Mouse (Mus musculus) kidney, embryonic 16.5 days (tissue): ENCODE data around the gene Prdm4. TPM values are rescaled to one million over a fixed set of nuclear protein-coding genes. Genes with fewer than 3 reads are reported as not detected.
A peak's percentile ranks its signal among the peaks of the same experiment; 100 is the strongest.

ENCODE experiments used
- ATAC-seq: fragments of 200-750 bp; cut with Nextera tagmentation; 2 replicates; pipeline ENCODE4 v1.8.0; 2017; ENCODE audit warnings: moderate TSS enrichment; ENCODE audit not compliant: low FRiP score, low TSS enrichment
- H3K27ac ChIP-seq: fragments of 300-500 bp; sonication (generic); 2 replicates; pipeline ENCODE4 v1.5.1; 2014; ENCODE audit warnings: low read length
- H3K27me3 ChIP-seq: fragments of 300-500 bp; sonication (generic); 2 replicates; pipeline ENCODE4 v1.6.1; 2014; ENCODE audit warnings: low read length, control low read depth, mixed read lengths; ENCODE audit not compliant: insufficient read depth
- H3K36me3 ChIP-seq: fragments of 300-500 bp; sonication (generic); 2 replicates; pipeline ENCODE4 v1.6.1; 2014; ENCODE audit warnings: low read length, control low read depth, mixed read lengths; ENCODE audit not compliant: insufficient read depth
- H3K4me1 ChIP-seq: fragments of 300-500 bp; sonication (generic); 2 replicates; pipeline ENCODE4 v1.6.1; 2014; ENCODE audit warnings: low read length, control low read depth, mixed read lengths; ENCODE audit not compliant: insufficient read depth
- H3K4me2 ChIP-seq: fragments of 300-500 bp; sonication (generic); replicated peaks from 2 replicates; pipeline ENCODE4 v1.6.1; 2014; ENCODE audit warnings: low read depth, low read length
- H3K4me3 ChIP-seq: fragments of 300-500 bp; sonication (generic); 2 replicates; pipeline ENCODE4 v1.5.1; 2014; ENCODE audit warnings: mild to moderate bottlenecking, low read length
- H3K9ac ChIP-seq: fragments of 300-500 bp; sonication (generic); replicated peaks from 2 replicates; pipeline ENCODE4 v1.6.1; 2014; ENCODE audit warnings: low read length
- H3K9me3 ChIP-seq: fragments of 300-500 bp; sonication (generic); 2 replicates; pipeline ENCODE4 v1.6.1; 2016; ENCODE audit warnings: low read length, control low read depth
- WGBS: fragments of 180-500 bp; shearing (Covaris S2); extraction: QIAGEN DNeasy Blood & Tissue Kit; methylation state at CpG from one replicate; pipeline ENCODE4 v1.1.7; 2014; 5-methylcytosine and 5-hydroxymethylcytosine counted together
- polyA plus RNA-seq: library from polyadenylated mRNA; unstranded; fragments of >200 nt; fragmentation: Nextera tagmentation; extraction: Ambion mirVana; gene quantifications from 2 replicates; pipeline ENCODE4 v1.2.1, GENCODE M21; 2015

The Prdm4 gene
- polyA plus RNA-seq, 1 experiment from 2014 or later = 14.3 TPM

DNA sequence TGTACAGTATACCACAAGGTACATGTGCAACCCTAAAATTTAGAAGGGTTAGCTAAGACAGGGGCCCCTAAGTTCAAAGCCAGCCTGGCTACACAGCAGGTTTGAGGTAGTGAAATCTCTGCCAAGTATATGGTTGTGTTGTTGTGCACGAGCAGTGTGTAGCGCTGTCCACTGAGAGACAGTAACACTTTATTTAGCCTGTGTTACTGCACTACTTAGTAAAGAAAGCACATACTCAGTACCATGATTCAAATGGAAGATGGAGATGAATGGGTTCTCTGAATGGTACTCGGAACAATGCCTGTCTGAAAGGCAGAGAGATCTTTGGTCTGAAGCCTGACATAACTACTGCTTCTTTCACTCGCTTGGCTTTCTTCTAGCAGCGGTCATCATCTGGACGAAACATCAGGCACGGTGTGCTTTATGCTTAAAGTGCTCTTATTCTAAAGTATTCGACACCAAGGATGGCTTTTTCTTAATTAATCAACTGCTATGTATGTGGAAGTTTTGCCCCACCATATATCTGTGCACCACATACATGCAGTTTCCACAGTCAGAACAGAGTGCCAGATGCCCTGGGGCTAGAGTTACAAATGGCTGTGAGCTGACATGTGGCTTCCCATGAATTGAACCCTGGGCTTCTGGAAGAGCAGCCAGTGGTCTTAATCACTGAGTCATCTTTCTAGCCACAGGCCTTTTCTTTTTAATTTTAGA lies 31.7 kb upstream of the Prdm4 start:
- no peak overlapping the region for H3K4me3 ChIP-seq
- H3K9ac ChIP-seq = no peak overlapping the region
- H3K4me2 ChIP-seq = no peak overlapping the region
- no peak for ATAC-seq
- no peak overlapping the region for H3K27ac ChIP-seq
- no peaks in the 10 kb centered on the region for H3K9me3 ChIP-seq
- H3K36me3 ChIP-seq = peaks cover 68% of the 10 kb centered on the region
- no peaks in the 10 kb centered on the region for H3K27me3 ChIP-seq
- no peaks in the 10 kb centered on the region for H3K4me1 ChIP-seq
- WGBS = 96% methylated on average over 8 of the region's 8 CpGs

DNA sequence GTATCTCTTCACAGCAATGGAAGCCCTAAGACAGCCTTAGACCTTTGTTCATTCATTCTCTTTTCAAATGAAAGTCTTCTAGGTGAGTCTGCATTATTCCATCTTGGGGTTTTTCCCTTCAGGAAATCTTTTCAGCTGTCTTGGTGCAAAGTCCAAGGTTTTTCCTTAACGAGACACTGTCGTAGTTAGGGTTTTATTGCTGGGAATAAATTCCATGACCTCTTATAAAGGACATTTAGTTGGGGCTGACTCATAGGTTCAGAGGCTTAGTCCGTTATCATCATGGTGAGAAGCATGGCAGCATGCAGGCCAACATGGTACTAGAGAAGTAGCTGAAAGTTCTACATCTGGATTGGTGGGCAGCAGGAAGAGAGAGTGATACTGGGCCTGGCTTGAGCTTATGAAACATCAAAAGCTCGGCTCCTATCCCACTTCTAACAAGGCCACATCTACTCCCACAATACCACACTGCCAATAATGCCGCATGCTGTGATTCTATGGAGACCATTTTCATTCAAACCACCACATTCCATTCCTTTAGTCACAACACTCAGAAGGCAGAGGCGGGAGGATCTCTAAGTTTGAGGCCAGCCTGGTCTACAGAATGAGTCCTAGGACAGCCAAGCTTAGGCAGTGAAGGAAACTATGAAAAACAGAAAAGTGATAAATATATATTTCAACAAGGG lies 19.5 kb upstream of the Prdm4 start:
- Histone ChIP-seq H3K4me1 (no peaks in the 10 kb centered on the region), H3K36me3 (peaks cover 49% of the 10 kb centered on the region), H3K9me3 (peaks cover 14% of the 10 kb centered on the region; the same call in 1 of the 2 replicates), H3K4me2 (no peak overlapping the region), H3K4me3 (no peak overlapping the region), H3K9ac (no peak overlapping the region), H3K27ac (no peak overlapping the region), H3K27me3 (no peaks in the 10 kb centered on the region)
- no peak for ATAC-seq
- 90% methylated on average over 6 of the region's 6 CpGs for WGBS

- H3K4me1 ChIP-seq = peaks cover 7% of the 10 kb centered on the region
- no peak overlapping the region for H3K9ac ChIP-seq
- H3K27ac ChIP-seq = no peak overlapping the region
- no peaks in the 10 kb centered on the region for H3K36me3 ChIP-seq
- no peaks in the 10 kb centered on the region for H3K9me3 ChIP-seq
- H3K4me3 ChIP-seq = no peak overlapping the region
- ATAC-seq = no peak
- WGBS = 93% methylated on average over 11 of the region's 11 CpGs
- no peak overlapping the region for H3K4me2 ChIP-seq
- H3K27me3 ChIP-seq = peaks cover 16% of the 10 kb centered on the region; the same call in 1 of the 2 replicates
These were observed 13.0 kb upstream of the Prdm4 start for GRCm38 (mm10) chr10:85929962-85930361.

DNA sequence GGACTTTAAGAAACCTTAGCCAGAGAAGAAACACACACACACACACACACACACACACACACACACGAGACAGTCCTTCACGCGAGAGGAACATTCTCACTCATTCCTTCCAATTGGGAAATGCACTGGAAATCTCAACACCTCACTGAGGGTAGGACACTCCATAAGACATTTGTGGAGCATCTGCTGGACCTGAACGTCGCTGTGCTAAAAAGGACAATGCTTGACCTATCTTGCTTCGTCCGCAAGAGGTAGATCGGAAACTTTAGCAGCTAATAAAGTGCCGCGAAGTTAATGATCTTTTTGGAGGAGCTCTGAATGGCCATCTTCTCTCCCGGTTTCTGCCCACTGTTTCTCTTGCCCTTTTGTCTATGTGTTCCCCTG lies 12.3 kb upstream of the Prdm4 start:
- ATAC-seq = no peak
- H3K4me1 ChIP-seq = peaks cover 7% of the 10 kb centered on the region
- no peaks in the 10 kb centered on the region for H3K36me3 ChIP-seq
- WGBS = 36% methylated on average over 11 of the region's 11 CpGs
- H3K4me2 ChIP-seq = peak overlapping the region; percentile 73
- no peaks in the 10 kb centered on the region for H3K9me3 ChIP-seq
- peak overlapping the region; percentile 52 for H3K4me3 ChIP-seq
- peak overlapping the region; percentile 15; the same call in 1 of the 2 replicates for H3K9ac ChIP-seq
- H3K27ac ChIP-seq = no peak overlapping the region
- H3K27me3 ChIP-seq = peaks cover 16% of the 10 kb centered on the region; the same call in 1 of the 2 replicates

DNA sequence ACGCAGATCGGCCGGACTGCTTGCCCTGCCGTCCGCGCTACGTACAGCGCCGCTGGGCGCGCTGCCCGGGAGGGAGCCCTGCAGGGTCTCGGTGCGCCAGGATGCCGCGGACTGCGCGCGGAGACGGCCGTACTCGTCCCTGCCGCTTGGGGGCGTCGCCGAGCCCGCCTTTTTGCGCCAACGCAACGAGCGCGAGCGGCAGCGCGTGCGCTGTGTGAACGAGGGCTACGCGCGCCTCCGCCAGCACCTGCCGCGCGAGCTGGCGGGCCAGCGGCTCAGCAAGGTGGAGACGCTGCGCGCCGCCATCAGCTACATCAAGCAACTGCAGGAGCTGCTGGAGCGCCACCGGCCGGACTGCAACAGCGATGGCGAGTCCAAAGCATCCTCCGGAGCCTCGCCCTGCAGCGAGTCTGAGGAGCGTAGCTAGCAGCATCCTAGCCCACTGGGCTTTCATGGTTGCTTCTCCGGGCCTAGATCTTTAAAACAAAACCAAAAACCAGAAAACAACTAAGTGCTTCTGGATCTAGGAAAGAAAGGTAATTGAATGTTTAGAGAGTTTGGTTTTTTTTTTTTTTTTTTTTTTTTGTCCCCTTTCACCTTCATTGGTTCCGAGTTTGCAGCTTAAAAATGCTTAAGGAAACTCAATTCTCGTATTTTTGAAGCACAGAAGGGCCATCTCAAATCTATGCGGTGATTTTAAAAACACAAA lies 11.7 kb upstream of the Prdm4 start:
- peak; percentile 91 for ATAC-seq
- Histone ChIP-seq H3K4me1 (peaks cover 7% of the 10 kb centered on the region), H3K4me3 (peak overlapping the region; percentile 52), H3K27ac (0 out of 2 replicates have a peak overlapping the region, but pooled peaks have one; percentile 27), H3K9ac (peak overlapping the region; percentile 56), H3K27me3 (peaks cover 21% of the 10 kb centered on the region; the same call in 1 of the 2 replicates), H3K4me2 (peak overlapping the region; percentile 73), H3K9me3 (no peaks in the 10 kb centered on the region), H3K36me3 (no peaks in the 10 kb centered on the region)
- WGBS = 1% methylated on average over 63 of the region's 63 CpGs

DNA sequence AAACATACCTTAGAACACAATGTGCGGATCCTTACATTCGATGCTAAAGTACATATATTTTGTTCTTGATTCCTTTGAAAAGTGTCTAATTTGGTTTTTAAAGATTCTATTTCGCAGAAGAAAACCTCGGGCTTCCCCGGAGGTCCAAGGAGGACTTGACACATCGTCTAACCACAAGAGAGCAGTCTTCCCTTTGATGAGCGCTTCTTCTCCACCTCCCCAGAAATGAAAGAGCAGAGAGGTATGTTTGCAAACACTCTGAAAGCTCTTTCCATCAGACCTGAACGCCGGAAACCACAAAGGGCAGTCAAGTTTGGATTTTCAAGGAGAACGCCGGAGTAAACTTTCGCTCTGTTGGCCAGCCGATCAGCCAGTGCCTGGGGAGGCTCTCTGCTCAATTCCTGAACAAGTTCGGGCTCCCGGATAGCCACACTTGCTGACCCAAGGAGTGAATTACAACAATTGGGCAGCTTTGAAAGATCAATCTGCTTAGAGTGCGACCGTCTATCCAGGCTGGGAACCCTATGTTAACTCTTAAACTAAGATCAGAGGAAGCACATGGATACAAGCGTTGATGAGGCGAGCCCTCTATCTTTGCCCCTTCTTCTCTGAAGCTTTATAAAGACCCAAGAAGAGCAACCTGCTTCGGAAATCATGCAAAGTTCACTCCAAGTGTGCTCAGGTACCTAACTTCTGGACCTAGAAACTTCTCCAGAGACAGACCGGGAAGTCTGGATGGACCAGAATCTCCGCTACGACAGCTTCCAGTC lies 10.9 kb upstream of the Prdm4 start, which contains the start of gene Ascl4:
Gene Ascl4, plus strand, starts transcription at position 6 of the 770 bp plus-strand sequence.
- peak within 1 kb of the TSS; percentile 52 for H3K4me3 ChIP-seq
- H3K4me2 ChIP-seq = peak within 1 kb of the TSS; percentile 73
- H3K36me3 ChIP-seq = no peaks in the 10 kb centered on the region
- peak within 1 kb of the TSS; percentile 56 for H3K9ac ChIP-seq
- H3K9me3 ChIP-seq = no peaks in the 10 kb centered on the region
- H3K4me1 ChIP-seq = peaks cover 7% of the 10 kb centered on the region
- under 1% methylated on average over 23 of the region's 23 CpGs for WGBS
- H3K27ac ChIP-seq = 0 out of 2 replicates have a peak within 1 kb of the TSS, but pooled peaks have one; percentile 27
- ATAC-seq = no peak; the same call in 1 of the 2 replicates
- H3K27me3 ChIP-seq = peaks cover 25% of the 10 kb centered on the region

- Histone ChIP-seq H3K9ac (no peak overlapping the region), H3K9me3 (no peaks in the 10 kb centered on the region), H3K4me1 (no peaks in the 10 kb centered on the region), H3K4me2 (no peak overlapping the region), H3K27me3 (no peaks in the 10 kb centered on the region), H3K27ac (no peak overlapping the region), H3K4me3 (no peak overlapping the region), H3K36me3 (peaks cover 71% of the 10 kb centered on the region)
- 79% methylated on average over 8 of the region's 8 CpGs for WGBS
- no peak for ATAC-seq
These were observed 37.0 kb downstream of the Prdm4 start for GRCm38 (mm10) chr10:85879886-85880486.

DNA sequence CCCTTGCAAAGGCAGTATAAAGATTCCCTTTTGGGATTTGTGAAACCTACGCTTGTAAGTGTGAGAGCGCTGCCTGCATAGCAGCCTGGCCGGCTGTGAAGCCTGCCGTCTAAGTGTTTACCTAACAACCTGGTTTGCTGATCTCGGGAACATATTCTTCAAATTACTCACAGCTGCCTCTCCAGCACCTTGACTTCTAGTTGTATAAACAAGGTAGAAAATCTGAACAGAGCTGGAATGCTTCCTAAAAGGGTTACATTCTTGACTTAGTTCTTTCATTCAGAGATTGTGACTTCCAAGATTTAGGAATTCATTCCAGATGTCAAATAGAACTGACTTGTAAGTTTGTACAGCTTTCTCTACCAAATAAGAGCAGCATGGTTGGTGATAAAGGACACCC lies 41.1 kb downstream of the Prdm4 start:
- WGBS = 92% methylated on average over 5 of the region's 5 CpGs
- Histone ChIP-seq H3K36me3 (peaks cover 51% of the 10 kb centered on the region), H3K4me2 (no peak overlapping the region), H3K4me1 (peaks cover 9% of the 10 kb centered on the region), H3K27me3 (no peaks in the 10 kb centered on the region), H3K9me3 (no peaks in the 10 kb centered on the region), H3K27ac (no peak overlapping the region), H3K9ac (no peak overlapping the region), H3K4me3 (no peak overlapping the region)
- no peak for ATAC-seq
